Mouse (Mus musculus): ENCODE results near the gene Fbln7. TPM values are rescaled to one million over a fixed set of nuclear protein-coding genes. Genes with fewer than 3 reads are reported as not detected.
A peak's percentile ranks its signal among the peaks of the same experiment; 100 is the strongest.

Gene Fbln7
- polyA plus RNA-seq (2016; fragmentation: Nextera tagmentation; extraction: Ambion mirVana) = 1.9 and 2.2 TPM in 2 replicates

GRCm38 (mm10) chr2:128862636-128863035 is at the start of gene Fbln7:
Fbln7 (plus strand) TSS chr2:128862981.
- Histone ChIP-seq H3K9me3 (no peaks in the 10 kb centered on the region), H3K36me3 (no peaks in the 10 kb centered on the region), H3K27ac (replicated peaks) (no peak within 1 kb of the TSS), H3K4me2 (replicated peaks) (peak within 1 kb of the TSS; percentile 75), H3K27me3 (peaks cover 30% of the 10 kb centered on the region), H3K4me1 (0 out of 2 replicates have a peak, but pooled peaks cover 4% of the 10 kb centered on the region), H3K9ac (replicated peaks) (peak within 1 kb of the TSS; percentile 35), H3K4me3 (peak within 1 kb of the TSS; percentile 42)
- no peak for ATAC-seq (ENCODE audit: low FRiP score, low read depth)
- WGBS = 92% methylated on average over 9 of the region's 9 CpGs

- H3K27ac ChIP-seq (replicated peaks) = no peak overlapping the region
- H3K4me3 ChIP-seq = no peak overlapping the region
- H3K4me1 ChIP-seq = peaks cover 13% of the 10 kb centered on the region
- no peak overlapping the region for H3K9ac ChIP-seq (replicated peaks)
- H3K9me3 ChIP-seq = no peaks in the 10 kb centered on the region
- H3K36me3 ChIP-seq = no peaks in the 10 kb centered on the region
- H3K4me2 ChIP-seq (replicated peaks) = no peak overlapping the region
- no peaks in the 10 kb centered on the region for H3K27me3 ChIP-seq
- WGBS = 75% methylated on average over 1 of the region's 1 CpGs
- no peak for ATAC-seq (ENCODE audit: low FRiP score, low read depth)
These were observed 46.5 kb upstream of the Fbln7 start for GRCm38 (mm10) chr2:128816311-128816710.

- Histone ChIP-seq H3K27ac (replicated peaks) (no peak overlapping the region), H3K36me3 (no peaks in the 10 kb centered on the region), H3K27me3 (no peaks in the 10 kb centered on the region), H3K4me2 (replicated peaks) (peak overlapping the region; percentile 77), H3K4me1 (peaks cover 13% of the 10 kb centered on the region), H3K9me3 (no peaks in the 10 kb centered on the region), H3K9ac (replicated peaks) (no peak overlapping the region), H3K4me3 (peak overlapping the region; percentile 55; the same call in 1 of the 2 replicates)
- no peak for ATAC-seq (ENCODE audit: low FRiP score, low read depth)
- WGBS = 48% methylated on average over 6 of the region's 6 CpGs
These were observed 45.9 kb upstream of the Fbln7 start for GRCm38 (mm10) chr2:128816916-128817315.

- Histone ChIP-seq H3K27ac (replicated peaks) (peak overlapping the region; percentile 90), H3K9ac (replicated peaks) (peak overlapping the region; percentile 50; the same call in 1 of the 2 replicates), H3K9me3 (no peaks in the 10 kb centered on the region), H3K4me2 (replicated peaks) (peak overlapping the region; percentile 77), H3K4me1 (peaks cover 13% of the 10 kb centered on the region), H3K4me3 (peak overlapping the region; percentile 55), H3K27me3 (no peaks in the 10 kb centered on the region), H3K36me3 (no peaks in the 10 kb centered on the region)
- WGBS = under 1% methylated on average over 7 of the region's 7 CpGs
- no peak for ATAC-seq (ENCODE audit: low FRiP score, low read depth)
These were observed 45.4 kb upstream of the Fbln7 start for GRCm38 (mm10) chr2:128817387-128817785.

GRCm38 (mm10) chr2:128817786-128818681 is 44.7 kb upstream of the Fbln7 start, which contains the start of gene Tmem87b:
Tmem87b (plus strand) TSS chr2:128818118.
- Histone ChIP-seq H3K4me3 (peak within 1 kb of the TSS; percentile 55), H3K9ac (replicated peaks) (peak within 1 kb of the TSS; percentile 59), H3K27me3 (no peaks in the 10 kb centered on the region), H3K4me2 (replicated peaks) (peak within 1 kb of the TSS; percentile 77), H3K36me3 (no peaks in the 10 kb centered on the region), H3K27ac (replicated peaks) (peak within 1 kb of the TSS; percentile 90), H3K4me1 (peaks cover 13% of the 10 kb centered on the region), H3K9me3 (no peaks in the 10 kb centered on the region)
- under 1% methylated on average over 59 of the region's 59 CpGs for WGBS
- peak; percentile 94 for ATAC-seq (ENCODE audit: low FRiP score, low read depth)

GRCm38 (mm10) chr2:128818956-128819643 is 43.7 kb upstream of the Fbln7 start:
- H3K36me3 ChIP-seq = no peaks in the 10 kb centered on the region
- H3K4me1 ChIP-seq = peaks cover 13% of the 10 kb centered on the region
- peak overlapping the region; percentile 90 for H3K27ac ChIP-seq (replicated peaks)
- peak overlapping the region; percentile 77 for H3K4me2 ChIP-seq (replicated peaks)
- WGBS = 22% methylated on average over 14 of the region's 14 CpGs
- no peak for ATAC-seq (ENCODE audit: low FRiP score, low read depth)
- H3K9ac ChIP-seq (replicated peaks) = peak overlapping the region; percentile 59
- H3K4me3 ChIP-seq = peak overlapping the region; percentile 55
- no peaks in the 10 kb centered on the region for H3K27me3 ChIP-seq
- H3K9me3 ChIP-seq = no peaks in the 10 kb centered on the region

GRCm38 (mm10) chr2:128820631-128821030 is 42.1 kb upstream of the Fbln7 start:
- no peak for ATAC-seq (ENCODE audit: low FRiP score, low read depth)

GRCm38 (mm10) chr2:128823893-128824292 is 38.9 kb upstream of the Fbln7 start:
- no peak overlapping the region for H3K27ac ChIP-seq (replicated peaks)
- H3K36me3 ChIP-seq = peaks cover 30% of the 10 kb centered on the region
- H3K4me3 ChIP-seq = no peak overlapping the region
- no peak for ATAC-seq (ENCODE audit: low FRiP score, low read depth)
- no peaks in the 10 kb centered on the region for H3K9me3 ChIP-seq
- peaks cover 9% of the 10 kb centered on the region for H3K4me1 ChIP-seq
- no peak overlapping the region for H3K4me2 ChIP-seq (replicated peaks)
- no peaks in the 10 kb centered on the region for H3K27me3 ChIP-seq
- 92% methylated on average over 5 of the region's 5 CpGs for WGBS
- H3K9ac ChIP-seq (replicated peaks) = no peak overlapping the region

More at GRCm38 (mm10) chr2:128820631-128821030, 42.1 kb upstream of the Fbln7 start:
- H3K36me3 ChIP-seq = peaks cover 11% of the 10 kb centered on the region
- 93% methylated on average over 2 of the region's 2 CpGs for WGBS
- H3K27me3 ChIP-seq = no peaks in the 10 kb centered on the region
- no peak overlapping the region for H3K4me3 ChIP-seq
- H3K4me1 ChIP-seq = peaks cover 13% of the 10 kb centered on the region
- H3K27ac ChIP-seq (replicated peaks) = no peak overlapping the region
- H3K4me2 ChIP-seq (replicated peaks) = no peak overlapping the region
- H3K9me3 ChIP-seq = no peaks in the 10 kb centered on the region
- no peak overlapping the region for H3K9ac ChIP-seq (replicated peaks)

- H3K36me3 ChIP-seq = peaks cover 60% of the 10 kb centered on the region
These were observed 35.0 kb upstream of the Fbln7 start for GRCm38 (mm10) chr2:128827787-128828186.

GRCm38 (mm10) chr2:128832611-128833010 is 30.2 kb upstream of the Fbln7 start:
- H3K4me1 ChIP-seq = no peaks in the 10 kb centered on the region
- no peaks in the 10 kb centered on the region for H3K9me3 ChIP-seq
- no peak overlapping the region for H3K9ac ChIP-seq (replicated peaks)
- no peak overlapping the region for H3K4me3 ChIP-seq
- 90% methylated on average over 3 of the region's 3 CpGs for WGBS
- ATAC-seq (ENCODE audit: low FRiP score, low read depth) = no peak
- H3K36me3 ChIP-seq = peaks cover 85% of the 10 kb centered on the region
- no peak overlapping the region for H3K4me2 ChIP-seq (replicated peaks)
- no peak overlapping the region for H3K27ac ChIP-seq (replicated peaks)
- H3K27me3 ChIP-seq = no peaks in the 10 kb centered on the region

More at GRCm38 (mm10) chr2:128827787-128828186, 35.0 kb upstream of the Fbln7 start:
- Histone ChIP-seq H3K4me3 (no peak overlapping the region), H3K4me1 (no peaks in the 10 kb centered on the region), H3K27ac (replicated peaks) (no peak overlapping the region), H3K27me3 (no peaks in the 10 kb centered on the region), H3K9ac (replicated peaks) (no peak overlapping the region), H3K4me2 (replicated peaks) (no peak overlapping the region), H3K9me3 (no peaks in the 10 kb centered on the region)
- WGBS = 87% methylated on average over 1 of the region's 1 CpGs
- no peak for ATAC-seq (ENCODE audit: low FRiP score, low read depth)

- no peaks in the 10 kb centered on the region for H3K4me1 ChIP-seq
- ATAC-seq (ENCODE audit: low FRiP score, low read depth) = no peak
- 88% methylated on average over 2 of the region's 2 CpGs for WGBS
- no peak overlapping the region for H3K4me2 ChIP-seq (replicated peaks)
- no peak overlapping the region for H3K27ac ChIP-seq (replicated peaks)
- H3K9ac ChIP-seq (replicated peaks) = no peak overlapping the region
- no peak overlapping the region for H3K4me3 ChIP-seq
- peaks cover 89% of the 10 kb centered on the region for H3K36me3 ChIP-seq
- H3K27me3 ChIP-seq = no peaks in the 10 kb centered on the region
- no peaks in the 10 kb centered on the region for H3K9me3 ChIP-seq
These were observed 29.7 kb upstream of the Fbln7 start for GRCm38 (mm10) chr2:128833035-128833434.

GRCm38 (mm10) chr2:128833435-128833834 is 29.3 kb upstream of the Fbln7 start:
- peaks cover 86% of the 10 kb centered on the region for H3K36me3 ChIP-seq
- H3K4me2 ChIP-seq (replicated peaks) = no peak overlapping the region
- H3K4me1 ChIP-seq = no peaks in the 10 kb centered on the region
- no peak overlapping the region for H3K4me3 ChIP-seq
- no peak overlapping the region for H3K27ac ChIP-seq (replicated peaks)
- no peak for ATAC-seq (ENCODE audit: low FRiP score, low read depth)
- no peaks in the 10 kb centered on the region for H3K9me3 ChIP-seq
- no peak overlapping the region for H3K9ac ChIP-seq (replicated peaks)
- 97% methylated on average over 2 of the region's 2 CpGs for WGBS
- no peaks in the 10 kb centered on the region for H3K27me3 ChIP-seq

Data from midbrain, embryonic 12.5 days (tissue).